Mouse (Mus musculus) fat pad, adult 2 months (tissue): Measurements from ENCODE around the gene Tm4sf4.

Experiments used
- DNase-seq: peaks from one replicate; pipeline ENCODE4 v3.0.0-alpha.2; 2011; ENCODE audit warnings: low read depth, low spot score; ENCODE audit errors: extremely low read depth

The Tm4sf4 gene

DNA sequence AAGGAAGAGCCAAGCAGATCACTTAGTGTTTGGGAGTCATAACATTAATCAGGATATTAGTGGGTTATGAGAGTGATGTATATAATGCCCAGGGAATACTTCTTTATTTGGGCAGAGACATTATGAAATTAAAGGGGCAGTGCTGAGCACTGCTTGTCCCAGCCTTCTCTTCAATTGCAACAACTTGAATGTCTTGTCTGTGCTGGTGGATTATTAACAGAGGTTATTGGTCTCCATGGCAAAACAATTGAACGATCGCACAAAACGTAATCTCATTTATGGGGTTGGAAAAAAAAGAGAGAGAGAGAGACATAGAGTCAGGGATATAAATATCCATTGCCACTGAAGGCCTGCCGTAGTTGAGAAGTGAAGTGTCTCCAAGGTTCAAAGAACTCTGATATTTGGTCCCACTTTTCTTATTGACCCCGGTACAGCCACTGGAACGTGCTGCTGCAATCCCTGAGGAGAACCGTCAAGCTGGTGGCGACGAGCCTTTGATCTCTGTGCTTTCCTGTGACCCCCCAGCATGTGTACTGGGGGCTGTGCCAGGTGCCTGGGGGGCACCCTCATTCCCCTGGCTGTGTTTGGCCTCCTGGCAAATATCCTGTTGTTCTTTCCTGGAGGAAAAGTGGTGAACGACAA is at the start of gene Tm4sf4:
TSS of gene Tm4sf4 (plus strand) at position 226 of the 642 bp plus-strand sequence.
- no peak for DNase-seq

- DNase-seq: no peak
These were observed 38.7 kb upstream of the Tm4sf4 start for GRCm38 (mm10) chr3:57386423-57386822.

- no peak for DNase-seq
These were observed 38.2 kb upstream of the Tm4sf4 start for GRCm38 (mm10) chr3:57386895-57387294.

- no peak for DNase-seq
These were observed 37.5 kb upstream of the Tm4sf4 start for GRCm38 (mm10) chr3:57387593-57387992.

- no peak for DNase-seq
These were observed 13.6 kb upstream of the Tm4sf4 start for GRCm38 (mm10) chr3:57411535-57411934.

DNA sequence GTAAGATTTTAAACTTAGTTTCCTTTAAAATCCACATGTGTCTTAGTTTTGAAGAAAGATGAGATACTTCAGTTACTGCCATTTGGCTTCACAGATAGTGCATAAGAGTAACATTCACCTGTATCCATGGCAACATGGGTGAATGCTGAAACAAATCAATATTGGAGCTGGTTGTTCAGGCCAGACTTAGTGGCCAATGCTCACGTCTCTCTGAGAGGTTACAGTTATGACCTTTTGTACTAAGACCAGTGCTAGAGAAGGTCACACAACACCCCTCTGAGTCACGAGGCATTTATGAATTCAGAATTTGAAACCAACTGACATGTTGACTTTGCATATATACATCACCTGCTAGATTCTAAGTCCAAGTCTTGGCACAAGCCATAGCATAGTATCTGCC is 4.9 kb upstream of the Tm4sf4 start:
- no peak for DNase-seq

DNA sequence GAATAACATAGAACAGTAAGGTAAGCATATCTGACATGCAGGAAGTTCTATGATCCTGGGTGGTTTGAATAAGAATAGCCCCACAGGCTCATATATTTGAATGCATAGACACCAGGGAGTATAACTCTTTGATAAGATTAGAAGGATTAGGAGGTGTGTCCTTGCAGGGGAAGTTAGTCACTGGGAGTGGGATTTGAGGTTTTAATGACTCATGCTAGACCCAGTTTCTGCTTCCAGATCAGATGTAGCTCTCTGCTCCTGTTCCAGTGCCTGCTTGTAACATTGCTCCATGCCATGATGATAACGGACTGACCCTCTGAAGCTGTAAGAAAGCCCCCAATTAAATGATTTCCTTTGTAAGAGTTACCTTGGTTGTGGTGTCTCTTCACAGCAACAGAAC is 4.5 kb upstream of the Tm4sf4 start:
- no peak for DNase-seq

GRCm38 (mm10) chr3:57426351-57426750 is 1.2 kb downstream of the Tm4sf4 start:
- DNase-seq: no peak

DNA sequence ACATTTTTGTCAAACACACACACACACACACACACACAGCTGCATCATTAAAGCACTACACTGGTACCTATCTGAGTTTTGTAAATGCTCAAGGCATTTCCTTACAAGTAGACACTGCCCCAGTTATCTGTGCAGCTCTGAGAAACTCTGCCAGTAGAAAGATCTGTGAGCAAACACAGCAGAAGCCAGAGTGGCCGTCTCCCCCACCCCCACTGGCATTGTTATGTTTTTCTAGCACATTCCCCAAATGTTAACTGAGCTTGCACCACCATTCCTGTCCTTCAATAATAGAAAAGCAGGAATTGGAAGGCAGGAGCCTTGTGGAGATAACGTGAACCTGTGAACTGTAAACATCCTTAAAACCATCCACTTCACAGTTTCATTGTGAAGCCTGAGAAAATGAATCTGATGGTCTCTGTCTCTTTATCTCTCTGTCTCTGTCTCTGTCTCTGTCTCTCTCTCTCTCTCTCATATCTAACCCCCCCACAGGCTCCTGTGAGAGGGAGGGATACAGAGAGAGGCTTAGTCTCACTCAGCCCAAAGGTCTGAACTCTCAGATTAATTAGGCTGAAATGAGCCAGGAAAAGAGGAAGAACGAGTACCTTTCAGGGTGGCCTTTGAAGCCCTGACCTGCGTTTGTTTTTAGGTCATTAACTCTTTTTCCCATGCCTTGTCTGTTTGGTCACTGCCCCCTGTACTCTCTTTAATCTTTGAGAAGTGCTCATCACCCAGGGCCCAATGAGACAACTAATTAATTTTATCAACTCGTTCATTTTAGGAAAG is 3.8 kb downstream of the Tm4sf4 start:
- no peak for DNase-seq

GRCm38 (mm10) chr3:57429486-57429885 is 4.4 kb downstream of the Tm4sf4 start:
- no peak for DNase-seq

DNA sequence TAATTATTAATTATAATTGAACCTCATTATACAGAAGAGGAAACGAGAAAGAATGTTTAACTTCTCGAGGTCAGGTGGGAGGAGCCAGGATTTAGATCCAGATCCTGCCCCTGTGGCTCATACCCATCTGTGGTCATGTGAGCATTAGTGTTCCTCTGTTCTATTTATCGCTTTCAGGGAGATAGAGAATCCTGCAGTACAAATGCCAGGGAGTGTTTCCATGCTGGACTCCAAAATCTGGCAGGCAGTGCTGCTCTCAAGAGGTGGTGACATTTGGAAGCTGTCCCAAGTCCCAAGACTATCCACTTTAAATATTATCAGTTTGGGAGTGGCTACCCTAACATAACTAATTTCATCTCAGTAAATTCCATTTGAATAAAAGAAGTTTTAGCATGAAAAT is 6.6 kb downstream of the Tm4sf4 start:
- DNase-seq: no peak

GRCm38 (mm10) chr3:57435364-57435763 is 10.2 kb downstream of the Tm4sf4 start:
- DNase-seq: no peak

GRCm38 (mm10) chr3:57440956-57441355 is 15.8 kb downstream of the Tm4sf4 start:
- peak; percentile 84 for DNase-seq

DNA sequence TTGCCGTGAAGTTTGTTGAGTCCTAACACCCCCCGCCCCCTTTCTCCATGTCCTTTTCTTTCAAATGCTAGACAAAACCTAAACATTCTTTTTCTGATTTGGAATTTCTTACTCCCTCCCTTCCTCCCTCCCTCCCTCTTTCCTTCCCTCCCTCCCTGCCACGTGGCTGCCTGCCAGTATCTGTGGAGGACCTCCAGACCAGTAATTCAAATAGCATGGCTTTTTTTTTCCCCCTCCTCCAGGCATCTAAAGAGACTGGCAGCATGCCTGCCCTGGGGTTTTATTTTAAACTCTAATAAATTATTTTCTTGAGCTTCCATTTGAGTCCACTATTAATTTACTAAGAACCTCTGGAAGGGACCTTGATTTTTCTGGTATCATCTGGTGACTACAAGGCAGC is 20.6 kb downstream of the Tm4sf4 start:
- no peak for DNase-seq

GRCm38 (mm10) chr3:57447889-57448288 is 22.8 kb downstream of the Tm4sf4 start:
- no peak for DNase-seq

GRCm38 (mm10) chr3:57448445-57448844 is 23.3 kb downstream of the Tm4sf4 start:
- DNase-seq: no peak

GRCm38 (mm10) chr3:57458652-57459051 is 33.5 kb downstream of the Tm4sf4 start:
- DNase-seq: no peak

DNA sequence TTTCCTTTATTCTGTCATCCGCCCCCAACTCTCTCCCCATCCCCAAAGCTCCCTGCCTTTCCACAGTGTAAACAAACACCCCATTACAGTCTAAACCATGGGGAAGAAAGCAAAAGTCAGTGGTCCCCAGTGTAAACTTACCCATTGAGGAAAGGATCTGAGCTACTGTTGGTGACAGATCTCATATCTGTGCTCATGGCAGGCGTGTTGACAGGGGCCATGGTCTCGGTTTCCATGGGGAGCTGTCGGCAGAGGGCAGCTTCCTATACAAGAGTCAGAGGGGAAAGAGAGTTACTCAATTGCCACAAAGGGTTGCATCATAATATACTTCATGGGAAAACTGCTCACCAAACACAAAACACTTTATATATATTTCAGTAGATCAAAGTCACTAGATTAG is 38.2 kb downstream of the Tm4sf4 start:
- no peak for DNase-seq

GRCm38 (mm10) chr3:57466289-57466688 is 41.2 kb downstream of the Tm4sf4 start:
- DNase-seq: no peak

GRCm38 (mm10) chr3:57469325-57469724 is 44.2 kb downstream of the Tm4sf4 start:
- peak; percentile 75 for DNase-seq

GRCm38 (mm10) chr3:57470326-57470725 is 45.2 kb downstream of the Tm4sf4 start:
- DNase-seq: peak; percentile 78

DNA sequence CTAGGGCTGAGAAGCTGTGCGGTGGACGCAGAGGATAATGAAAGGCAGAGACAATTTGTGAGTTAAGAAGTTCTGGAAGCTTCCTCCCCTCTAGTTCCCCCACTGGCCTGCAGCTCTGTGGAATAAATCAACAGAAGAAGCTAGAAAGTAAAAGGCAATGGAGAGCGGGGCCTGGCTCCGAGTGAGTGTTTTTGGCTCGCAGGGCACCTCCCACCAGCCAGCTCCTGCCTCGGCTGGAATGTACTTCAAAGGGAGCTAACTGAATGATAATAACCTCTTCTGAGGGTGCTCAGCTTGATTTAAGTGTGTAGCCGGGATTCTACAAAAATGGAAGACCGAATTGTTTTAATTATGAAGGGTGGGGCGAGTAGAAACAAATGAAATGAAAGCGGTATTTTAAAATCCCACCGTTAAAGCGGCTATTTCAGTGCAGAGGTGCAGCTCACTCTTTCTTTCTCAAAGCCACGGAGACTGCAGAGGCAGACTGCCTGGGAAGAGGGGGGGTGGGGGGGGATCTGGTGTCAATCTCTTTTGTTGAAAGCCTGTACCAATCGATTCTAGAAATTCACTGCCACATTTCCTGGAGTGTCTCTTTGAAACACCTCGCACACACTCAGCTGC is 46.0 kb downstream of the Tm4sf4 start:
- DNase-seq: no peak
